In genomic region chr12:111161943-111162311, GRCm38 (mm10) we compare ENCODE assay signal across 9 mouse cellular contexts. TPM values are rescaled to one million over a fixed set of nuclear protein-coding genes. Genes with fewer than 3 reads are reported as not detected.
DNase-seq lines count a peak whose midpoint lies in the region; ATAC-seq and TF ChIP-seq lines count a peak whose summit lies in the region.
"Had no signal": no experiment of that assay in that cellular context is flagged by ENCODE, and none has a peak within 500 bp of the region (broad histone marks: within the 10 kb centered on the region; RNA-seq: fewer than 3 reads in every experiment).

No protein-coding gene starts in this region.

- H3K4me3 ChIP-seq in lung, embryonic 14.5 days (ENCODE audit: low read depth, low read length), result peak overlapping the region; percentile 23; the same call in 1 of the 2 replicates
- H3K4me3 ChIP-seq in forebrain, embryonic 16.5 days (replicated peaks; ENCODE audit: low read length), result peak overlapping the region; percentile 32
- peak overlapping the region; percentile 36 for H3K4me3 ChIP-seq in limb, embryonic 10.5 days
- H3K4me3 ChIP-seq in small intestine, adult 2 months (ENCODE audit: low read depth, low read length), result peak overlapping the region; percentile 4; the same call in 1 of the 2 replicates

- peak overlapping the region; percentile 60 for H3K4me2 ChIP-seq in lung, embryonic 14.5 days
- H3K4me2 ChIP-seq in forebrain, embryonic 16.5 days (ENCODE audit: low read length), result peak overlapping the region; percentile 53

- no peak for ATAC-seq in lung, embryonic 14.5 days (ENCODE audit: insufficient read depth)
- no peak for ATAC-seq in forebrain, embryonic 16.5 days

- no peaks in the 10 kb centered on the region for H3K27me3 ChIP-seq in lung, embryonic 14.5 days (ENCODE audit: insufficient read depth, low read length)
- H3K27me3 ChIP-seq in forebrain, embryonic 16.5 days (replicated peaks; ENCODE audit: control insufficient read depth, insufficient read depth, low read length), result no peaks in the 10 kb centered on the region
- 0 out of 2 replicates have a peak, but pooled peaks cover 4% of the 10 kb centered on the region for H3K27me3 ChIP-seq in limb, embryonic 10.5 days (ENCODE audit: low read depth, poor library complexity, severe bottlenecking)
- H3K27me3 ChIP-seq in small intestine, adult 2 months (ENCODE audit: control insufficient read depth, insufficient read depth, low read length), result no peaks in the 10 kb centered on the region

- TF ChIP-seq POLR2A in small intestine, adult 2 months (IDR thresholded peaks at IDR 0.05; ENCODE audit: low read depth, low read length), result no peak

- no peaks in the 10 kb centered on the region for H3K36me3 ChIP-seq in lung, embryonic 14.5 days (ENCODE audit: insufficient read depth)
- H3K36me3 ChIP-seq in forebrain, embryonic 16.5 days (ENCODE audit: control insufficient read depth, insufficient read depth), result no peaks in the 10 kb centered on the region
- H3K36me3 ChIP-seq in limb, embryonic 10.5 days, result no peaks in the 10 kb centered on the region
- H3K36me3 ChIP-seq in small intestine, adult 2 months (ENCODE audit: control insufficient read depth, insufficient read depth, low read length), result no peaks in the 10 kb centered on the region

- WGBS in lung, embryonic 14.5 days, result 38% methylated on average over 7 of the region's 7 CpGs
- 35% methylated on average over 7 of the region's 7 CpGs for WGBS in forebrain, embryonic 16.5 days
- WGBS in limb, embryonic 10.5 days, result 40% methylated on average over 7 of the region's 7 CpGs
- WGBS in small intestine, adult 2 months, result 33% methylated on average over 7 of the region's 7 CpGs

- TF ChIP-seq CTCF in lung, embryonic 14.5 days (IDR thresholded peaks at IDR 0.05; ENCODE audit: low read depth), result no peak
- no peak for TF ChIP-seq CTCF in small intestine, adult 2 months (IDR thresholded peaks at IDR 0.05; ENCODE audit: extremely low read depth, insufficient read length, insufficient replicate concordance, low read depth, low read length)

- H3K9me3 ChIP-seq in lung, embryonic 14.5 days (ENCODE audit: low read depth, low read length), result no peaks in the 10 kb centered on the region
- no peaks in the 10 kb centered on the region for H3K9me3 ChIP-seq in forebrain, embryonic 16.5 days (ENCODE audit: control insufficient read depth, low read length)
- no peaks in the 10 kb centered on the region for H3K9me3 ChIP-seq in limb, embryonic 10.5 days (replicated peaks)

- H3K4me1 ChIP-seq in lung, embryonic 14.5 days (ENCODE audit: insufficient read depth), result peaks cover 13% of the 10 kb centered on the region; the same call in 1 of the 2 replicates
- H3K4me1 ChIP-seq in forebrain, embryonic 16.5 days (replicated peaks; ENCODE audit: control insufficient read depth, insufficient read depth, low read length), result peaks cover 38% of the 10 kb centered on the region
- H3K4me1 ChIP-seq in limb, embryonic 10.5 days, result peaks cover 38% of the 10 kb centered on the region
- H3K4me1 ChIP-seq in small intestine, adult 2 months (ENCODE audit: control insufficient read depth, insufficient read depth, insufficient read length, low read length), result peaks cover 30% of the 10 kb centered on the region

- H3K27ac ChIP-seq in lung, embryonic 14.5 days (ENCODE audit: low read depth), result no peak overlapping the region
- peak overlapping the region; percentile 96 for H3K27ac ChIP-seq in forebrain, embryonic 16.5 days (ENCODE audit: low read length)
- H3K27ac ChIP-seq in limb, embryonic 10.5 days, result peak overlapping the region; percentile 81
- H3K27ac ChIP-seq in small intestine, adult 2 months (ENCODE audit: insufficient read depth, low read depth, low read length), result peak overlapping the region; percentile 11; the same call in 1 of the 2 replicates

- DNase-seq in lung, embryonic 14.5 days, result no peak
- DNase-seq in lung, postnatal 36 days, result no peak
- no peak for DNase-seq in limb, embryonic 10.5 days (ENCODE audit: low spot score)
- no peak for DNase-seq in adrenal gland, postnatal 14 days
- no peak for DNase-seq in adrenal gland, adult 2 months
- DNase-seq in adrenal gland, postnatal 10 days, result no peak

- no peak overlapping the region for H3K9ac ChIP-seq in lung, embryonic 14.5 days
- H3K9ac ChIP-seq in forebrain, embryonic 16.5 days (replicated peaks; ENCODE audit: low read depth, low read length), result peak overlapping the region; percentile 55

RNA-seq across cellular contexts. Expression of gene Traf3, which starts 4.2 kb away (rescaled TPM):
- 10.7 and 11.7 TPM in 2 replicates for polyA plus RNA-seq in lung, embryonic 14.5 days (2014; fragmentation: Nextera tagmentation; extraction: Ambion mirVana)
- polyA plus RNA-seq in forebrain, embryonic 16.5 days (2015; fragmentation: Nextera tagmentation; extraction: Ambion mirVana), result 14.0 and 15.8 TPM in 2 replicates
- polyA plus RNA-seq in limb, embryonic 10.5 days (2016; fragmentation: Nextera tagmentation; extraction: Ambion mirVana), result 9.6 and 10.9 TPM in 2 replicates
- 8.8 and 13.5 TPM in 2 replicates for polyA plus RNA-seq in small intestine, adult 2 months (2012; rRNA removed)
- 19.3 and 24.9 TPM in 2 replicates for total RNA-seq in adrenal gland, postnatal 14 days (2021)
- 10 to 100 TPM; 25.7 to 35.6 TPM for total RNA-seq in adrenal gland, adult 2 months (2021)
- 22.7 and 23.3 TPM in 2 replicates for polyA plus RNA-seq in adrenal gland, adult 2 months (2012; rRNA removed)
- total RNA-seq in adrenal gland, postnatal 10 days (2021), result 10 to 100 TPM; 17.9 to 22.5 TPM

RNA-seq across cellular contexts. Expression of gene 4930595D18Rik, which starts 22.4 kb away (rescaled TPM):
- not detected in 2 replicates for polyA plus RNA-seq in lung, embryonic 14.5 days (2014; fragmentation: Nextera tagmentation; extraction: Ambion mirVana)
- not detected in 2 replicates for polyA plus RNA-seq in forebrain, embryonic 16.5 days (2015; fragmentation: Nextera tagmentation; extraction: Ambion mirVana)
- not detected in 2 replicates for polyA plus RNA-seq in limb, embryonic 10.5 days (2016; fragmentation: Nextera tagmentation; extraction: Ambion mirVana)
- polyA plus RNA-seq in small intestine, adult 2 months (2012; rRNA removed), result not detected in 2 replicates
- not detected in 2 replicates for total RNA-seq in adrenal gland, postnatal 14 days (2021)
- total RNA-seq in adrenal gland, adult 2 months (2021), result not detected
- polyA plus RNA-seq in adrenal gland, adult 2 months (2012; rRNA removed), result not detected in 2 replicates
- total RNA-seq in adrenal gland, postnatal 10 days (2021), result not detected
- total RNA-seq: layer of hippocampus, adult 8-10 months had no signal
